Mouse (Mus musculus): Measurements from ENCODE around the gene Prr5. TPM values are rescaled to one million over a fixed set of nuclear protein-coding genes. Genes with fewer than 3 reads are reported as not detected.

Gene Prr5
- total and polyA plus RNA-seq, 2 experiments from 2014 or later, result 34.2 to 36.6 TPM

GRCm38 (mm10) chr15:84703992-84704391 lies 34.6 kb downstream of the Prr5 start:
- WGBS, result 77% methylated on average over 7 of the region's 7 CpGs

GRCm38 (mm10) chr15:84705351-84705901 lies 36.0 kb downstream of the Prr5 start:
- Histone ChIP-seq H3K27me3 (ENCODE audit: insufficient read depth, low read length) (no peaks in the 10 kb centered on the region), H3K27ac (no peak overlapping the region), H3K4me1 (ENCODE audit: insufficient read depth, low read length) (no peaks in the 10 kb centered on the region), H3K36me3 (ENCODE audit: insufficient read depth, low read length) (0 out of 2 replicates have a peak, but pooled peaks cover 9% of the 10 kb centered on the region), H3K4me3 (ENCODE audit: low read length) (no peak overlapping the region), H3K9ac (replicated peaks; ENCODE audit: low read length) (no peak overlapping the region), H3K4me2 (ENCODE audit: low read depth, low read length) (no peak overlapping the region), H3K9me3 (ENCODE audit: low read length) (no peaks in the 10 kb centered on the region)
- no peak for DNase-seq (ENCODE audit: low spot score)
- no peak for TF ChIP-seq CTCF (IDR thresholded peaks at IDR 0.05; ENCODE audit: low read depth)
- 90% methylated on average over 6 of the region's 6 CpGs for WGBS
- ATAC-seq, result no peak

More at GRCm38 (mm10) chr15:84703992-84704391, 34.6 kb downstream of the Prr5 start:
- Histone ChIP-seq H3K36me3 (ENCODE audit: insufficient read depth, low read length) (0 out of 2 replicates have a peak, but pooled peaks cover 9% of the 10 kb centered on the region), H3K27ac (no peak overlapping the region), H3K9me3 (ENCODE audit: low read length) (no peaks in the 10 kb centered on the region), H3K4me1 (ENCODE audit: insufficient read depth, low read length) (no peaks in the 10 kb centered on the region), H3K9ac (replicated peaks; ENCODE audit: low read length) (no peak overlapping the region), H3K4me2 (ENCODE audit: low read depth, low read length) (no peak overlapping the region), H3K27me3 (ENCODE audit: insufficient read depth, low read length) (no peaks in the 10 kb centered on the region), H3K4me3 (ENCODE audit: low read length) (no peak overlapping the region)
- ATAC-seq (no peak), DNase-seq (ENCODE audit: low spot score) (no peak)
- TF ChIP-seq CTCF (IDR thresholded peaks at IDR 0.05; ENCODE audit: low read depth), result no peak

- H3K4me1 ChIP-seq (ENCODE audit: insufficient read depth, low read length), result no peaks in the 10 kb centered on the region
- H3K9ac ChIP-seq (replicated peaks; ENCODE audit: low read length), result no peak overlapping the region
- no peak overlapping the region for H3K27ac ChIP-seq
- no peak overlapping the region for H3K4me2 ChIP-seq (ENCODE audit: low read depth, low read length)
- DNase-seq (ENCODE audit: low spot score) (no peak), ATAC-seq (no peak)
- no peak for TF ChIP-seq CTCF (IDR thresholded peaks at IDR 0.05; ENCODE audit: low read depth)
- no peaks in the 10 kb centered on the region for H3K27me3 ChIP-seq (ENCODE audit: insufficient read depth, low read length)
- H3K4me3 ChIP-seq (ENCODE audit: low read length), result no peak overlapping the region
- H3K9me3 ChIP-seq (ENCODE audit: low read length), result no peaks in the 10 kb centered on the region
- H3K36me3 ChIP-seq (ENCODE audit: insufficient read depth, low read length), result no peaks in the 10 kb centered on the region
- WGBS, result 81% methylated on average over 6 of the region's 6 CpGs
Measured at GRCm38 (mm10) chr15:84706983-84707619, 37.7 kb downstream of the Prr5 start.

DNA sequence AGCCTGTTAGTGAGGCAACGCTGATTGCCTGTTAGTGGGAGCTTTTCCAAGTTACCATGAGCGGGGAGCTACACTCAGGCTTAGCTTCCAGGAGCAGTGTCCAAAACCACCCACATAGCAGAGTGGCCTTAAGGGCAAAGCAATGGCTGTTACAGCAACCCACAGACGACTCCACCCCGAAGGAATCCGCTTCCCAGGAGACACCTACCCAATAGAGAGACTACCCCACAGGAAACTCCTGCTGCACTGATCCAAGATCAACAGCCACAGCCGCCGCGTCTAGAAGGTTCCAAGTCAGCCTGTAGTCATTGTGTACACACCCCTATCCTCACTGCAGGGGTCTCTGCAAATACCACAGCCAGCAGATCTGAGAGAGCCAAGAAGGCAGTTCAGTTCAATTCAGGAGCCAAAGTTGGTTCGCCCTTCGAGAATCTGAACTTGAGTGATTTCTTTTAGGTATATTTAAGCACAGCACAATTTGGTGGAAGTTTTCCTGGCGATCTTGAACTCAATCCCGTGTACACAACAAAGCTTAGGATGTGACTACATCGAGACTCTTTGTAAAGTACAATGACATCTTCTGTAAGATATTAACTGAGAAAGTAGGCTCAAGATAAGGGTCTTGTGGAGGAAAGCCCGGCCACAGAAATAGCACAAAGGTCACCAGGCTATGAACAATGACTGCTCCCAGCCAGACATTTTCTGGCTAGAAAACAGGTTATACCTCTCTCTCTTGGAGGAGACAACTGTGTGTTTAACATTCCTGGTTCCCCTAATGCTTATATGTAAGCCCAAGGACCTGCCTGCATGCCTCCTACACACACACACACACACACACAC lies 43.4 kb downstream of the Prr5 start:
- Histone ChIP-seq H3K9me3 (ENCODE audit: low read length) (no peaks in the 10 kb centered on the region), H3K9ac (replicated peaks; ENCODE audit: low read length) (no peak overlapping the region), H3K4me1 (ENCODE audit: insufficient read depth, low read length) (no peaks in the 10 kb centered on the region), H3K27me3 (ENCODE audit: insufficient read depth, low read length) (no peaks in the 10 kb centered on the region), H3K36me3 (ENCODE audit: insufficient read depth, low read length) (no peaks in the 10 kb centered on the region), H3K27ac (no peak overlapping the region; the same call in 1 of the 2 replicates), H3K4me2 (ENCODE audit: low read depth, low read length) (no peak overlapping the region), H3K4me3 (ENCODE audit: low read length) (no peak overlapping the region)
- ATAC-seq (no peak), DNase-seq (ENCODE audit: low spot score) (peak; percentile 34)
- 58% methylated on average over 14 of the region's 14 CpGs for WGBS
- TF ChIP-seq CTCF (IDR thresholded peaks at IDR 0.05; ENCODE audit: low read depth), result no peak

DNA sequence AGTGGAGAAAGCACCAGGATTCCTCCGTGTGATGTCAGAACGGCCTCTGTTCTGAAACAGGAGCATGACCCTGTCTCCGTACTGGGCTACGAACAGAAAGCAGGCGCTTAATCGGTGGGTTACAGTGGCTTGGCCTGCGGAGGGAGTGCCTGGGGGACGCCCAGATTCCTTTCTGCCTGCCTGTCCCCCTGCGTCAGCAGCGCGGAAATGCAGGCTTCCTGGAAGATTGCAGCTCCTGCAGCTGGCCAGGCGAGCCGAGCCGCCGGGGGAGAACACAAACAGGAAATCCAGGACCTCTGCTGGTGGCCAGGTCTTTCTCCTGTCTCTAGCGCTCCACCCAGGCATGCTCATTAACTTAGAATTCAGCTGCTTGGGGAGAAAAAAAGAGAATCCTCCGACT lies 45.3 kb downstream of the Prr5 start:
- TF ChIP-seq CTCF (IDR thresholded peaks at IDR 0.05; ENCODE audit: low read depth), result peak; percentile 67
- Histone ChIP-seq H3K36me3 (ENCODE audit: insufficient read depth, low read length) (no peaks in the 10 kb centered on the region), H3K4me1 (ENCODE audit: insufficient read depth, low read length) (peaks cover under 1% of the 10 kb centered on the region; the same call in 1 of the 2 replicates), H3K9me3 (ENCODE audit: low read length) (no peaks in the 10 kb centered on the region), H3K27me3 (ENCODE audit: insufficient read depth, low read length) (no peaks in the 10 kb centered on the region), H3K27ac (peak overlapping the region; percentile 75), H3K4me3 (ENCODE audit: low read length) (0 out of 2 replicates have a peak overlapping the region, but pooled peaks have one; percentile 17), H3K4me2 (ENCODE audit: low read depth, low read length) (peak overlapping the region; percentile 40), H3K9ac (replicated peaks; ENCODE audit: low read length) (peak overlapping the region; percentile 33; the same call in 1 of the 2 replicates)
- WGBS, result under 1% methylated on average over 17 of the region's 17 CpGs
- ATAC-seq (peak; percentile 76), DNase-seq (ENCODE audit: low spot score) (peak; percentile 81)

DNA sequence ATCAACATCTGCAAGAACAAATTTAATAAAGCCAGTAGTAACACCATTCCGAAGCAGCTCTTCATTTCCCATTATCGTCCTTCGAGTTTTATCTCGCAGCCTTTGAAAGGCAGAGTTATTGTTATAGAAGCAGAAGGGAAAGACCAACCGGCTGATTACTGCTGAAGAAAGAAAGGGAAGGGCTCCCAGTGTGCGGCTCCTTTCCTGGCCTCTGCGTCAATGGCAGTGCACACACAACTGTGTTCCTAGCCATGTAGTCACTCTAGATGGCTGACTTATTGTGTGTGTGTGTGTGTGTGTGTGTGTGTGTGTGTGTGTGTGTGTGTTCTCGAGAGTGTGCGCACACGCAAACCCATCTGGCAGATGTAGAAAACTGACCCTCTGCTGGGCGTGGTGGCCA lies 45.7 kb downstream of the Prr5 start:
- Histone ChIP-seq H3K27ac (peak overlapping the region; percentile 75), H3K9ac (replicated peaks; ENCODE audit: low read length) (peak overlapping the region; percentile 33; the same call in 1 of the 2 replicates), H3K9me3 (ENCODE audit: low read length) (no peaks in the 10 kb centered on the region), H3K4me1 (ENCODE audit: insufficient read depth, low read length) (peaks cover 5% of the 10 kb centered on the region; the same call in 1 of the 2 replicates), H3K36me3 (ENCODE audit: insufficient read depth, low read length) (no peaks in the 10 kb centered on the region), H3K4me2 (ENCODE audit: low read depth, low read length) (peak overlapping the region; percentile 40), H3K27me3 (ENCODE audit: insufficient read depth, low read length) (no peaks in the 10 kb centered on the region), H3K4me3 (ENCODE audit: low read length) (no peak overlapping the region)
- no peak for DNase-seq (ENCODE audit: low spot score)
- TF ChIP-seq CTCF (IDR thresholded peaks at IDR 0.05; ENCODE audit: low read depth), result no peak
- WGBS, result 36% methylated on average over 11 of the region's 11 CpGs
- no peak for ATAC-seq

Measured in hindbrain, postnatal 0 days (tissue).